Mouse (Mus musculus): ENCODE measurements around the gene Nkx2-4.

DNA sequence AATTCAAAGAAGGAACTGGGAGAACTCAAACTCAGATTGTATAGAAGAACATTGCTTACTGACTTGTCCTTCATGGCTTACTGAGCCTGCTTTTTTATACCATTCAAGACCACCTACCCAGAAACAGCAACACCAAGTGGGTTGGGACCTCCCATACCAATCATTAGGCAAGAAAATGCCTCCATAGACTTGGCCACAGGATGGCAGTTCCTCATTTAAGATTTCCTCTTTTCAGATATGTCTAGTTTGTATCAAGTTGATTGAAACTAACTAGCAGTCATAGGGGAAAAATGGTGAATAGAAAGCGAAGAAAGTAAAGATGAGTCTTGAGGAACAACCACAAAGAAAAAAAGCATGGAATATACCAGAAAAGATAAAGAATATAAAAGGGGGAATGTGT, 34.5 kb upstream of the Nkx2-4 start:
- TF ChIP-seq CTCF (IDR thresholded peaks at IDR 0.05; ENCODE audit: low read depth) (no peak), EP300 (IDR thresholded peaks at IDR 0.05; ENCODE audit: low read depth) (no peak)

Measured in heart, postnatal 0 days (tissue).